Mouse (Mus musculus) heart, postnatal 36 days (tissue): ENCODE measurements at regions not wholly inside any gene's neighbourhood (a gene's known extent, or its start where the extent isn't known, plus 50 kb on each side); places are given as distances from the start of the nearest gene placed in this dataset.

Experiments
- DNase-seq, 2 experiments: peaks; one replicate each; pipeline ENCODE4 v3.0.0; 2021 to 2022
- intact Hi-C: fragments of 180-260 bp; cut with DNase I; formaldehyde crosslinking; loops from one replicate; pipeline ENCODE4 v1.15.1; 2025

GRCm38 (mm10) chr4:33589207-33589606 lies 279.1 kb downstream of the Rngtt start:
- no peak for DNase-seq
- intact Hi-C loops = loop anchor here (5.0 kb wide), 1 partner anchor 192 kb away; no protein-coding TSS in a partner anchor

- no peak for DNase-seq
- intact Hi-C loops = no loop called here
These were observed 285.0 kb downstream of the Rngtt start for GRCm38 (mm10) chr4:33594997-33595657.

GRCm38 (mm10) chr4:33595763-33596162 lies 285.7 kb downstream of the Rngtt start:
- no peak for DNase-seq
- intact Hi-C loops = no loop called here

- intact Hi-C loops = no loop called here
- no peak for DNase-seq
These were observed 289.9 kb downstream of the Rngtt start for GRCm38 (mm10) chr4:33599966-33600365.

- intact Hi-C loops = no loop called here
- DNase-seq = no peak
These were observed 290.7 kb downstream of the Rngtt start for GRCm38 (mm10) chr4:33600805-33601204.

- intact Hi-C loops = no loop called here
These were observed 294.5 kb downstream of the Rngtt start for GRCm38 (mm10) chr4:33604636-33605035.

GRCm38 (mm10) chr4:33639821-33640575 lies 284.4 kb upstream of the Cnr1 start:
- DNase-seq = no peak
- intact Hi-C loops = no loop called here

More at GRCm38 (mm10) chr4:33604636-33605035, 294.5 kb downstream of the Rngtt start:
- DNase-seq = no peak

GRCm38 (mm10) chr4:33640576-33641255 lies 283.7 kb upstream of the Cnr1 start:
- no peak for DNase-seq
- intact Hi-C loops = no loop called here

GRCm38 (mm10) chr4:33641883-33642282 lies 282.5 kb upstream of the Cnr1 start:
- no peak for DNase-seq
- intact Hi-C loops = no loop called here

- no peak for DNase-seq
- intact Hi-C loops = no loop called here
These were observed 281.9 kb upstream of the Cnr1 start for GRCm38 (mm10) chr4:33642526-33642925.

GRCm38 (mm10) chr4:33645217-33645616 lies 279.2 kb upstream of the Cnr1 start:
- DNase-seq = no peak
- intact Hi-C loops = no loop called here

- intact Hi-C loops = no loop called here
- DNase-seq = no peak
These were observed 273.1 kb upstream of the Cnr1 start for GRCm38 (mm10) chr4:33651292-33651691.

- intact Hi-C loops = no loop called here
- DNase-seq = no peak
These were observed 264.6 kb upstream of the Cnr1 start for GRCm38 (mm10) chr4:33659766-33660165.

GRCm38 (mm10) chr4:33660553-33660952 lies 263.8 kb upstream of the Cnr1 start:
- intact Hi-C loops = no loop called here
- no peak for DNase-seq

GRCm38 (mm10) chr4:33661862-33662261 lies 262.5 kb upstream of the Cnr1 start:
- no peak for DNase-seq
- intact Hi-C loops = no loop called here

GRCm38 (mm10) chr4:33662965-33663364 lies 261.4 kb upstream of the Cnr1 start:
- DNase-seq = no peak
- intact Hi-C loops = no loop called here

- DNase-seq = no peak
- intact Hi-C loops = no loop called here
These were observed 260.5 kb upstream of the Cnr1 start for GRCm38 (mm10) chr4:33663616-33664473.

GRCm38 (mm10) chr4:33664474-33664822 lies 259.9 kb upstream of the Cnr1 start:
- intact Hi-C loops = no loop called here
- no peak for DNase-seq

GRCm38 (mm10) chr4:33665250-33665873 lies 259.0 kb upstream of the Cnr1 start:
- intact Hi-C loops = no loop called here
- no peak for DNase-seq

GRCm38 (mm10) chr4:33668431-33668830 lies 256.0 kb upstream of the Cnr1 start:
- intact Hi-C loops = no loop called here
- no peak for DNase-seq
